Mouse (Mus musculus) heart, embryonic 13.5 days (tissue): ENCODE data around the gene Ago1. TPM values are rescaled to one million over a fixed set of nuclear protein-coding genes. Genes with fewer than 3 reads are reported as not detected.
A peak's percentile ranks its signal among the peaks of the same experiment; 100 is the strongest.

Source experiments
- ATAC-seq: fragments of 200-750 bp; cut with Nextera tagmentation; 2 replicates; pipeline ENCODE4 v1.8.0; 2017; ENCODE audit warnings: moderate TSS enrichment; ENCODE audit not compliant: insufficient number of reproducible peaks, low FRiP score, low TSS enrichment; ENCODE audit errors: extremely low read depth
- H3K27ac ChIP-seq: fragments of 300-500 bp; sonication (generic); replicated peaks from 2 replicates; pipeline ENCODE4 v1.5.1; 2015; ENCODE audit warnings: moderate library complexity, mild to moderate bottlenecking, inconsistent platforms
- H3K27me3 ChIP-seq: fragments of 300-500 bp; sonication (generic); replicated peaks from 2 replicates; pipeline ENCODE4 v1.6.1; 2015; ENCODE audit warnings: mild to moderate bottlenecking, inconsistent platforms
- H3K36me3 ChIP-seq: fragments of 300-500 bp; sonication (generic); 2 replicates; pipeline ENCODE4 v1.6.1; 2015; ENCODE audit warnings: mild to moderate bottlenecking, inconsistent platforms
- H3K4me1 ChIP-seq: fragments of 300-500 bp; sonication (generic); 2 replicates; pipeline ENCODE4 v1.6.1; 2015; ENCODE audit warnings: inconsistent platforms
- H3K4me2 ChIP-seq: fragments of 300-500 bp; sonication (generic); 2 replicates; pipeline ENCODE4 v1.6.1; 2015; ENCODE audit warnings: inconsistent platforms, mild to moderate bottlenecking, moderate library complexity
- H3K4me3 ChIP-seq: fragments of 300-500 bp; sonication (generic); 2 replicates; pipeline ENCODE4 v1.5.1; 2015; ENCODE audit warnings: moderate library complexity, mild to moderate bottlenecking, inconsistent platforms
- H3K9ac ChIP-seq: fragments of 300-500 bp; sonication (generic); 2 replicates; pipeline ENCODE4 v1.6.1; 2015; ENCODE audit warnings: inconsistent platforms, mild to moderate bottlenecking, moderate library complexity
- H3K9me3 ChIP-seq: fragments of 300-500 bp; sonication (generic); 2 replicates; pipeline ENCODE4 v1.6.1; 2016; ENCODE audit warnings: inconsistent platforms
- WGBS: fragments of 180-500 bp; shearing (Covaris S2); methylation state at CpG from one replicate; pipeline ENCODE4 v1.1.7; 2015; ENCODE audit warnings: mixed read lengths; 5-methylcytosine and 5-hydroxymethylcytosine counted together
- polyA plus RNA-seq: library from polyadenylated mRNA; unstranded; fragments of >200 nt; fragmentation: Nextera tagmentation; extraction: Ambion mirVana; gene quantifications from 2 replicates; pipeline ENCODE4 v1.2.1, GENCODE M21; 2015

The Ago1 gene
- polyA plus RNA-seq, 1 experiment from 2014 or later: 2.7 TPM

- ATAC-seq: no peak
- H3K4me1 ChIP-seq: peaks cover 43% of the 10 kb centered on the region
- no peaks in the 10 kb centered on the region for H3K9me3 ChIP-seq
- H3K36me3 ChIP-seq: no peaks in the 10 kb centered on the region
- H3K4me3 ChIP-seq: peak overlapping the region; percentile 96
- 6% methylated on average over 8 of the region's 8 CpGs for WGBS
- H3K4me2 ChIP-seq: peak overlapping the region; percentile 81
- no peaks in the 10 kb centered on the region for H3K27me3 ChIP-seq
- peak overlapping the region; percentile 56 for H3K9ac ChIP-seq
- H3K27ac ChIP-seq: peak overlapping the region; percentile 61; the same call in 1 of the 2 replicates
Measured at GRCm38 (mm10) chr4:126468925-126469324, 542 bp upstream of the Ago1 start.

GRCm38 (mm10) chr4:126467721-126468284 lies 580 bp downstream of the Ago1 start:
- H3K9me3 ChIP-seq: no peaks in the 10 kb centered on the region
- H3K9ac ChIP-seq: peak overlapping the region; percentile 94
- H3K4me1 ChIP-seq: peaks cover 43% of the 10 kb centered on the region
- 1% methylated on average over 25 of the region's 25 CpGs for WGBS
- H3K36me3 ChIP-seq: no peaks in the 10 kb centered on the region
- peak overlapping the region; percentile 81 for H3K4me2 ChIP-seq
- H3K27me3 ChIP-seq: no peaks in the 10 kb centered on the region
- ATAC-seq: peak; percentile 72
- H3K4me3 ChIP-seq: peak overlapping the region; percentile 96
- H3K27ac ChIP-seq: peak overlapping the region; percentile 86

- no peaks in the 10 kb centered on the region for H3K9me3 ChIP-seq
- H3K4me1 ChIP-seq: peaks cover 49% of the 10 kb centered on the region
Measured at GRCm38 (mm10) chr4:126466251-126466750, 2.1 kb downstream of the Ago1 start.

GRCm38 (mm10) chr4:126465843-126466242 lies 2.5 kb downstream of the Ago1 start:
- no peaks in the 10 kb centered on the region for H3K9me3 ChIP-seq
- H3K27ac ChIP-seq: peak overlapping the region; percentile 50; the same call in 1 of the 2 replicates
- peaks cover 2% of the 10 kb centered on the region; the same call in 1 of the 2 replicates for H3K36me3 ChIP-seq
- H3K9ac ChIP-seq: peak overlapping the region; percentile 59
- ATAC-seq: no peak
- H3K4me1 ChIP-seq: peaks cover 49% of the 10 kb centered on the region
- peak overlapping the region; percentile 41 for H3K4me2 ChIP-seq
- peak overlapping the region; percentile 10; the same call in 1 of the 2 replicates for H3K4me3 ChIP-seq
- WGBS: 10% methylated on average over 8 of the region's 8 CpGs
- no peaks in the 10 kb centered on the region for H3K27me3 ChIP-seq

More at GRCm38 (mm10) chr4:126466251-126466750, 2.1 kb downstream of the Ago1 start:
- ATAC-seq: no peak
- Histone ChIP-seq H3K9ac (peak overlapping the region; percentile 59), H3K27ac (peak overlapping the region; percentile 25; the same call in 1 of the 2 replicates), H3K4me2 (peak overlapping the region; percentile 41), H3K36me3 (no peaks in the 10 kb centered on the region), H3K27me3 (no peaks in the 10 kb centered on the region), H3K4me3 (peak overlapping the region; percentile 10; the same call in 1 of the 2 replicates)
- 37% methylated on average over 8 of the region's 8 CpGs for WGBS

GRCm38 (mm10) chr4:126464892-126465235 lies 3.5 kb downstream of the Ago1 start:
- Histone ChIP-seq H3K27ac (no peak overlapping the region), H3K36me3 (peaks cover 11% of the 10 kb centered on the region), H3K4me2 (peak overlapping the region; percentile 41; the same call in 1 of the 2 replicates), H3K4me3 (no peak overlapping the region), H3K4me1 (peaks cover 49% of the 10 kb centered on the region), H3K9ac (no peak overlapping the region), H3K27me3 (no peaks in the 10 kb centered on the region), H3K9me3 (no peaks in the 10 kb centered on the region)
- WGBS: 16% methylated on average over 2 of the region's 2 CpGs
- no peak for ATAC-seq

GRCm38 (mm10) chr4:126464189-126464891 lies 4.0 kb downstream of the Ago1 start:
- Histone ChIP-seq H3K4me1 (peaks cover 53% of the 10 kb centered on the region), H3K27ac (no peak overlapping the region), H3K4me3 (no peak overlapping the region), H3K27me3 (no peaks in the 10 kb centered on the region), H3K9me3 (no peaks in the 10 kb centered on the region), H3K4me2 (no peak overlapping the region), H3K36me3 (peaks cover 17% of the 10 kb centered on the region), H3K9ac (no peak overlapping the region)
- WGBS: 31% methylated on average over 4 of the region's 4 CpGs
- no peak for ATAC-seq

- no peaks in the 10 kb centered on the region for H3K9me3 ChIP-seq
Measured at GRCm38 (mm10) chr4:126455441-126455840, 12.9 kb downstream of the Ago1 start.

GRCm38 (mm10) chr4:126454547-126455254 lies 13.7 kb downstream of the Ago1 start:
- Histone ChIP-seq H3K9ac (no peak overlapping the region), H3K27me3 (no peaks in the 10 kb centered on the region), H3K4me3 (no peak overlapping the region), H3K36me3 (peaks cover 91% of the 10 kb centered on the region), H3K9me3 (no peaks in the 10 kb centered on the region), H3K4me2 (no peak overlapping the region), H3K4me1 (peaks cover 7% of the 10 kb centered on the region; the same call in 1 of the 2 replicates), H3K27ac (no peak overlapping the region)
- WGBS: 89% methylated on average over 5 of the region's 5 CpGs
- no peak for ATAC-seq

More at GRCm38 (mm10) chr4:126455441-126455840, 12.9 kb downstream of the Ago1 start:
- H3K9ac ChIP-seq: no peak overlapping the region
- ATAC-seq: no peak
- no peaks in the 10 kb centered on the region for H3K27me3 ChIP-seq
- H3K27ac ChIP-seq: no peak overlapping the region
- peaks cover 94% of the 10 kb centered on the region for H3K36me3 ChIP-seq
- H3K4me2 ChIP-seq: no peak overlapping the region
- WGBS: 87% methylated on average over 7 of the region's 7 CpGs
- H3K4me1 ChIP-seq: peaks cover 8% of the 10 kb centered on the region; the same call in 1 of the 2 replicates
- H3K4me3 ChIP-seq: no peak overlapping the region

- Histone ChIP-seq H3K9ac (no peak overlapping the region), H3K4me1 (no peaks in the 10 kb centered on the region), H3K27me3 (no peaks in the 10 kb centered on the region), H3K9me3 (no peaks in the 10 kb centered on the region), H3K36me3 (peaks cover 81% of the 10 kb centered on the region), H3K27ac (no peak overlapping the region), H3K4me2 (no peak overlapping the region), H3K4me3 (no peak overlapping the region)
- no peak for ATAC-seq
- WGBS: 82% methylated on average over 1 of the region's 1 CpGs
Measured at GRCm38 (mm10) chr4:126450268-126450667, 18.1 kb downstream of the Ago1 start.

GRCm38 (mm10) chr4:126447126-126447525 lies 21.3 kb downstream of the Ago1 start:
- Histone ChIP-seq H3K4me1 (peaks cover 14% of the 10 kb centered on the region), H3K4me2 (no peak overlapping the region), H3K9me3 (no peaks in the 10 kb centered on the region), H3K36me3 (peaks cover 60% of the 10 kb centered on the region), H3K27me3 (no peaks in the 10 kb centered on the region), H3K4me3 (no peak overlapping the region), H3K27ac (no peak overlapping the region), H3K9ac (no peak overlapping the region)
- 76% methylated on average over 7 of the region's 7 CpGs for WGBS
- no peak for ATAC-seq

- Histone ChIP-seq H3K9ac (no peak overlapping the region), H3K4me3 (no peak overlapping the region), H3K4me1 (peaks cover 14% of the 10 kb centered on the region), H3K4me2 (peak overlapping the region; percentile 31; the same call in 1 of the 2 replicates), H3K36me3 (peaks cover 69% of the 10 kb centered on the region), H3K9me3 (no peaks in the 10 kb centered on the region), H3K27me3 (no peaks in the 10 kb centered on the region), H3K27ac (no peak overlapping the region)
- WGBS: 29% methylated on average over 3 of the region's 3 CpGs
- no peak for ATAC-seq
Measured at GRCm38 (mm10) chr4:126444528-126444927, 23.9 kb downstream of the Ago1 start.
